Mouse (Mus musculus): ENCODE data around the gene Kdm5b. TPM values are rescaled to one million over a fixed set of nuclear protein-coding genes. Genes with fewer than 3 reads are reported as not detected.
"Not testable (repeated sequence)": the region's sequence is repeated elsewhere in the genome, so short reads cannot be mapped to it uniquely, and the experiment has no call there.

The Kdm5b gene
- 10 to 100 TPM in 21 of 26 experiments, 1 to 10 TPM in 5; 3.6 to 48.9 (median 18.9) TPM for total RNA-seq (2018; cell fraction: chromatin; rRNA removed)
- 10 to 100 TPM in 3 of 26 experiments, 1 to 10 TPM in 23; 2.2 to 11.1 (median 5.2) TPM for total RNA-seq (2018; cell fraction: cytosol; rRNA removed)
- 10 to 100 TPM in 14 of 26 experiments, 1 to 10 TPM in 12; 4.9 to 26.7 (median 11.0) TPM for total RNA-seq (2018; cell fraction: nucleus; rRNA removed)
- 2.8 to 4.8 TPM (median 4.1 TPM) in 3 replicates for polyA plus RNA-seq (2018)

DNA sequence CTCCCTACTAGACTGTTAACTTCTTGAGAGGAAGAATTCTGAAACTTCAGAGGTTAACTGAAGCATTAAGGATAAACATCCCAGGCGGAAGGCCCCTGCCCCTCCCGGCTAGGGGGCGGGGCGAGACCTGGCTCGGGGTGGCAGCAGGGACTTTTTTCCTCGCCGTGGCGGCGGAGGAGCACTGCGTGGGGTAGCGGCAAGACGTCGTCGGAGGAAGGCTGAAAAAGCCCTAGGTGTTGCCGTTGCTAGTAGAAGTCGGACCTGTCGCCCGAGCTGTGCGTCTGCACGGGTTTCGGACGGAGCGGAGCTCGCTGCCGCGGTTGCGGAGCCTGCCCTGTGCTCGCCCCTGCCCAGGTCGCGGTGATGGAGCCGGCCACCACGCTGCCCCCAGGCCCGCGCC is at the start of gene Kdm5b:
Gene Kdm5b (plus strand): TSS at position 196 of the 400 bp plus-strand sequence.
- Histone ChIP-seq H3K4me3 (ENCODE audit: inconsistent target) (peak within 1 kb of the TSS; percentile 15; the same call in 1 of the 2 replicates), H3K36me3 (ENCODE audit: inconsistent target) (no peaks in the 10 kb centered on the region), H3K27ac (no peak within 1 kb of the TSS), H3K79me2 (ENCODE audit: inconsistent target) (peaks cover 18% of the 10 kb centered on the region; the same call in 1 of the 2 replicates)
- 2% methylated on average over 30 of the region's 34 CpGs for WGBS (ENCODE audit: missing documents)

DNA sequence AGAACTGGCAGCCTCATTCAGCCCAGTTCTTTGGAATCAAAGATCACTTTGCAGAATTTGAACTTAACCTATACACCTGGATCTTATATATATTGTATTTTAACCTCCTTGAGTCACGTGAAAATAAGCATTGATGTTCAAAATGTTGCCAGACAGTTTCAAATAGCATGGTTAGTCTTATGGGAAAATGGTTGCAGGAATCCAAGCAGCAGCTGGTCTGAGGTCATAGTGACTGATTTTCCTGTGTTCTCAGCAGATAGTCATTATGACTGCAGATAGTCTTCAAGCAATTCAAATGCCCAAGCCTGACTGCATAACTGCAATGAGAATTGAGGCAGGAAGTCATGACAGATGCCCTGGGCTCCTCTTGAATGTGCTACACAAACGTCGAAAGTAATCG is 47.8 kb upstream of the Kdm5b start:
- Histone ChIP-seq H3K79me2 (ENCODE audit: inconsistent target) (no peaks in the 10 kb centered on the region), H3K4me3 (ENCODE audit: inconsistent target) (no peak overlapping the region), H3K36me3 (ENCODE audit: inconsistent target) (peaks cover 11% of the 10 kb centered on the region), H3K27ac (no peak overlapping the region)
- WGBS (ENCODE audit: missing documents) = 77% methylated on average over 4 of the region's 4 CpGs

DNA sequence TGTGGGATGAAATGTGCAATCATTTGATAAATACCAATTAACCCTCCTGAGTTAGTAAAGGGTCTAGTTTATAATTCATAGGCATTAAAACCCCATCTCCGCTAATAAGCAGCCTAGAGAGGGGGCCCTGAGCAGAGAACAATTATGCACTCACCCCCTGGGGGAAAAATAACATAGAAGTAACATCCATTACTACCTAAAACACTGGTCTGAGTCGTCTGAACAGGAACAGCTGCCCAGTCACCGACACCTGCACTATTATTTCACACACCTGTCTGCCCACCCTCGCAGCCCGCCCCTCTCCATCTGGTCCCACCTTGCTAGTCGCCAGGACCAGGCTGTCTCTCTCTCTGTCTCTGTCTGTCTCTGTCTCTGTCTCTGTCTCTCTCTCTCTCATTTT is 47.4 kb upstream of the Kdm5b start:
- H3K4me3 ChIP-seq (ENCODE audit: inconsistent target) = no peak overlapping the region
- 80% methylated on average over 6 of the region's 6 CpGs for WGBS (ENCODE audit: missing documents)
- H3K36me3 ChIP-seq (ENCODE audit: inconsistent target) = peaks cover 7% of the 10 kb centered on the region; the same call in 1 of the 2 replicates
- no peak overlapping the region for H3K27ac ChIP-seq
- no peaks in the 10 kb centered on the region for H3K79me2 ChIP-seq (ENCODE audit: inconsistent target)

DNA sequence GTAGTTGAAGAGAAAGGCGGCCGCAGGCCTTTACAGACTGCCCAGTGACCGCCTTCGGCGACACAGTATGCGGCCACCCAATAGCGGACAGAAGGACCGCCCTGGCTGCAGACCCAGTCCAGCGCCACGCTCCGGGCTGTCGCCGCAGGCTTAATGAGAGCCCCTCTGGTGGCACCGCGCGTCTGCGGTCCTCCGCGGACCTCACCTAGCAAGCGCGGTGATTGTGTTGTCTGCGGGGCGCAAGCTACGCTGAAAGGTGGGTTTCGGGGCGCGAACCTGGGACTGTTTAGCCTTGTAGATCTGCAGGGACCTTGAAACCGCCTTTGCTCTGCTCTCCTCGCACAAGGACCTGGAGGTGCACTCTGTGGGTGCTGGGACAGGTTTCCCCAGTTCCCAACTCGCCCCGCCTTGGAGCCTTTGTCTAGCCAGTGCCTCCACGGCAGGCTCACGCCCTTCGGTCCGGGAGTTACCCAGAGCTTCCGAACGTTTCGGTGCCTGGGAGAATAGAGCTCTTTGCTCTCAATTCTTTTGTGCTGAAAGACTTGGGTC is 46.6 kb upstream of the Kdm5b start:
- H3K27ac ChIP-seq = no peak overlapping the region
- no peaks in the 10 kb centered on the region for H3K79me2 ChIP-seq (ENCODE audit: inconsistent target)
- H3K36me3 ChIP-seq (ENCODE audit: inconsistent target) = no peaks in the 10 kb centered on the region
- H3K4me3 ChIP-seq (ENCODE audit: inconsistent target) = no peak overlapping the region
- WGBS (ENCODE audit: missing documents) = 6% methylated on average over 38 of the region's 38 CpGs

DNA sequence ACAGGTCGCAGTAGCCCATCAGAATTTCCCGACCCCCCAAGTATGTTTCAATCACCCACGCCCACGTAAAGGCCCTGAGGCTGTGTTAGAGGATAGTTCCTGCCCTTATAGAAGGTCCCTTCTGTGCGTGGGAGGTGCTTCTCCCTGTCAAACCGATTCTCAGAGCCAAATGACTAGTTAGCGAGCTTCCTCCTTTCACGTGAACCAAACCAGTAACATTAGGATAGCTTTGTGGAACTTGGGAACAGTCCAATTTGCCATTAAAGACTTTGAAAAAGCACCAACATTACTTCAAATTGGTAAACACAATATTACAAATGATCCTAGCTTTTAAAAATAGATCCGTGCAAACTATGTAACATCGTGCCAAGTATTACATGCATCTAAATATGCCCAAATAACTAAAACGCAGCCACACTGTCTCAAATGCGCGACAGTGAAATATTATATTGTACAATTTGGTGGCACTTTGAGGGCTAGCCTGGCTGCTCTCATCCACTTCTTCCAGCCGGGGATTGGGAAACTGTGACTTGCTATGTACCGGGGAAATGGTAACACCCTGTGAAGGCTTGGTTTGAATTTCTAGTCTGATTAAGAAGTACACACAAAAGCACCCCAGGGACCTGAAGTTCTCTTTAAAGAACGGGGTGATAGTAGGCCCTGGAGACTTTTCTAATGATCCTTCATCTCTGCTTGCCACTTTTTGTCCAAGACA is 45.9 kb upstream of the Kdm5b start:
- Histone ChIP-seq H3K4me3 (ENCODE audit: inconsistent target) (no peak overlapping the region), H3K79me2 (ENCODE audit: inconsistent target) (no peaks in the 10 kb centered on the region), H3K36me3 (ENCODE audit: inconsistent target) (no peaks in the 10 kb centered on the region), H3K27ac (no peak overlapping the region)
- 53% methylated on average over 16 of the region's 16 CpGs for WGBS (ENCODE audit: missing documents)

DNA sequence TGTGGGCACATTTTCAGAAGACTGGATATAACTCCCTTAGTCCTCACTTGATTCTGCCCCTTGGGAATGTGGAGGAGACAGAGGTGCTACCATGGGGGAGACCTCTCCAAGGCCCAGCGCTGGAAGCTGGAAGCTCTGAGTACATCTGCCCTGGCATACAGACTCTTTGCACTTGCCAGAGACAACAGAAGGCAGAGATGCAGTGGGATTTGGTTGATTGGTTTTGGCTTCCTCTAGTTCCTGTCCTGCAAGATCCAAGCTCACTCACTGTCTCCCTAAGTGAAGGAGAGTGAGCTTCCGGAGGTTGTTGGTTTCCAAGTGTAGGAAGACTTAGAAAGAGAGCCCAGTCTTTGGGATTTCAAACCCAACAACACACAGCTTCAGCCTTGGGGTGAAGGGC is 44.1 kb upstream of the Kdm5b start:
- Histone ChIP-seq H3K36me3 (ENCODE audit: inconsistent target) (no peaks in the 10 kb centered on the region), H3K27ac (no peak overlapping the region), H3K4me3 (ENCODE audit: inconsistent target) (no peak overlapping the region), H3K79me2 (ENCODE audit: inconsistent target) (no peaks in the 10 kb centered on the region)
- WGBS (ENCODE audit: missing documents) = 92% methylated on average over 2 of the region's 2 CpGs

DNA sequence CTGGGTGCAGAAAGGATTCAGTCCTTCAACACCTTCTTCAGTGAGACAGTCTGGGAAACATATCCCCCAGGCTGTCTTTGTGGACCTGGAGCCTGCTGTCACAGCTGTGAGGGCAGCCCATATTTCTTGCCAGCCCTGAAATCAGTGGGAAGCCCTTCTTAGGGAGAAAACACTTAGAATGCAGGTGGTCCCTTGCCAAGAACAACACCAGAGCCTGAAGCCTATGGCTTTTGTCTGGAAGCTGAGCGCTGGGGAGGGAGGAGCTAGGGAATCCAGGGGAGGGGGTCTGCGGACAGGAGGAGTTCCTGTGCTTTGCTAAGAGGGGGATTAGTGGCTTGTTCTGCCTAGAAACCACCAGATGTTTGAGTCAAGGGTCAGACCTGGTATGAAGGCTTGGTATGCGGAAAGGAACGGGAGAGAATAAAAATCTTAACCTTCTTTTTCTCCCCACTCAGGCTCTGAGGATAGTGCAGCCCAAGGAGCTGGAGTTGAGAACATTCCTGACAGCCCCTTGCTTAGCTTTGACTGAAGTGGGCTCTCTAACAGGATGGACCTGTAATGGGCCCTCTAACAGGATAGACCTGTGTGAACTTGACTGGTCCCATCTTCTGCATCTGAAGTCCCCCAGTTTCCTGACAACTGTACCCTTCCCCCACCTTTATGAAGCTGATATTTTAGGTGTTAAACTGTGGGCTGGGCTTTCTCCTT is 43.3 kb upstream of the Kdm5b start:
- 83% methylated on average over 4 of the region's 4 CpGs for WGBS (ENCODE audit: missing documents)
- no peak overlapping the region for H3K27ac ChIP-seq
- no peaks in the 10 kb centered on the region for H3K36me3 ChIP-seq (ENCODE audit: inconsistent target)
- no peak overlapping the region for H3K4me3 ChIP-seq (ENCODE audit: inconsistent target)
- no peaks in the 10 kb centered on the region for H3K79me2 ChIP-seq (ENCODE audit: inconsistent target)

DNA sequence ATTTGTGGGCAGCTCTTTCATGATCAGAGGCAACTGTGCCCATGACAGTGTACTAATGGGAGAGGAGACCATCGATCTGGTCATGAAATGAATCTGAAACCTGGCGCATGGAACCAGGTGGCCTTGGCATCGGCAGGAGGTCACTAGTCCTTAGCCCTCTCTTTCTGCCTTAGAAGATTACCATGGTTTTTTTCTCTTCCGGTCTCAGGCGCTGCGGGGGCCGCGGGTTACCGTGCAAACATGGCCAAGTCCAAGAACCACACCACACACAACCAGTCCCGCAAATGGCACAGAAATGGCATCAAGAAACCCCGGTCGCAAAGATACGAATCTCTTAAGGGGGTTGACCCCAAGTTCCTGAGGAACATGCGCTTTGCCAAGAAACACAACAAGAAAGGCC is 42.1 kb upstream of the Kdm5b start:
- H3K4me3 ChIP-seq (ENCODE audit: inconsistent target); H3K36me3 ChIP-seq (ENCODE audit: inconsistent target); H3K79me2 ChIP-seq (ENCODE audit: inconsistent target); H3K27ac ChIP-seq: not testable (repeated sequence)
- WGBS (ENCODE audit: missing documents) = 90% methylated on average over 3 of the region's 14 CpGs

DNA sequence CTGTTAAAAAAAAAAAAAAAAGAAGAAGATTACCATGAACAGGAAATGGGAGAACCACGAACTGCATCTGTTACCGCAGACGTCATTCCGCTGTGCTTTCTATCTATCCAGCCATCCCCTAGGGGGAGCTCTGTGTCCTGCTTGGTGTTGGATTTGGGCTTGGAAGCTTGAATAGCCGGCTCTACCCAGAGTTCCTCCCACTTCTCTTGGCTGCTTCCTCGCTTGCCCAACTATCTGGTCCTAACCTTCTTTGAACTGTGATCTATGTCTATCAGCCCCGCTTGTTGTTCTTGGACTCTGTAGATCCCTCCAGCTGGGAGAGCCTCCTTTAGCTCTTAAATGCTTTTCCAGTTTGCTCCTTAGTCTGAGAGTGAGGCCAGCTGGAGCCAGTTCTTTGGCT is 41.3 kb upstream of the Kdm5b start:
- H3K4me3 ChIP-seq (ENCODE audit: inconsistent target) = no peak overlapping the region
- no peak overlapping the region for H3K27ac ChIP-seq
- no peaks in the 10 kb centered on the region for H3K36me3 ChIP-seq (ENCODE audit: inconsistent target)
- H3K79me2 ChIP-seq (ENCODE audit: inconsistent target) = no peaks in the 10 kb centered on the region
- WGBS (ENCODE audit: missing documents) = 7% methylated on average over 7 of the region's 7 CpGs

DNA sequence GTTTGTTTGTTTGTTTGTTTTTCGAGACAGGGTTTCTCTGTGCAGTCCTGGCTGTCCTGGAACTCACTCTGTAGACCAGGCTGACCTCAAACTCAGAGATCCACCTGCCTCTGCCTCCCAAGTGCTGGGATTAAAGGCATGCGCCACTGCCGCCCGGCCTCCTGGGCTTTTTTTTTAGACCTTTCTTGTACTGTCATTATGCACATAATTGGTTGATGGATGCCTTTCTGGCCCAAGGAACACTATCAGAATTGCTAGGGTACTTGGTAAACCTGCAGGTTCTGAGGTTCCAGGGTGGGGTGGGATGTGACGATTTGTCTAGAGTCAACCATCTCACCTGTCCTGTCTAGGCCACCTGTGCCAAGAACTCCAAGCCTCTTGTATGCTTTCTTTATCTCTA is 40.8 kb upstream of the Kdm5b start:
- 98% methylated on average over 5 of the region's 5 CpGs for WGBS (ENCODE audit: missing documents)

DNA sequence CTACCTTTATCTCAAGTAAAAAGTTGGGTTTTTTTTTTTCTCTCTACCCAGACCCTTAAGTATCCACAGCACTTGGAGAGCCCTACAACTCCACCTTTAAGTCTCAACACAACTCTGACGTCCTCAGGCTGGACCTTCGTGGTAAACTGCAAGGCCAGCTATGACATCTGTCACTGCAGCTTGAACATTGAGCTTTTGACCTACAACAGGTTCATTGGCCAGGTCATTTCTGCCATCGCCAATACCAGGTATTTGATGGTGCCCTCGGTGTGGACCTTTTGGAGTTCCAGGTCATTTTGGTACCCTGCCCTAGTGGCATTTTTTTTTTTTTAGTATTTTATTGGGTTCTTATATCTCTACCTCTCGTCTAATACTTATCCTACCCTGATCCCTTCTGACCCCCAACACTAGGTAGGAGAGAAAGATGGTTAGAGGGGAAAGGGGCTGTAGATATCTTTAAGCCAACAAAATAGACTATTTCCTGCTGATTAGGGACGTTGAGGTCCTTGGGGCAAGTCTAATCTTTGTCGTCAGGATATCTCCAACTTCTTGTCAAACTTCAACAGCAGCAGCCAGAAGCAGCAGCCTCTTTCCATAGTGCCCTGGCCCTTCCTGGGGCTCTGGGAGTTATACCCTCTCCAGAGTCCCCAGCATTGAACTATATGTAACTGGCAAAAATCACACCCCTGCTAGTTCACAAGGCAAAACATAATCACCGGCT is 39.8 kb upstream of the Kdm5b start:
- Histone ChIP-seq H3K36me3 (ENCODE audit: inconsistent target) (no peaks in the 10 kb centered on the region), H3K4me3 (ENCODE audit: inconsistent target) (no peak overlapping the region), H3K27ac (no peak overlapping the region), H3K79me2 (ENCODE audit: inconsistent target) (no peaks in the 10 kb centered on the region)
- WGBS (ENCODE audit: missing documents) = 86% methylated on average over 8 of the region's 8 CpGs

More for the DNA sequence above, 40.8 kb upstream of the Kdm5b start:
- H3K79me2 ChIP-seq (ENCODE audit: inconsistent target); H3K27ac ChIP-seq; H3K4me3 ChIP-seq (ENCODE audit: inconsistent target); H3K36me3 ChIP-seq (ENCODE audit: inconsistent target): not testable (repeated sequence)

DNA sequence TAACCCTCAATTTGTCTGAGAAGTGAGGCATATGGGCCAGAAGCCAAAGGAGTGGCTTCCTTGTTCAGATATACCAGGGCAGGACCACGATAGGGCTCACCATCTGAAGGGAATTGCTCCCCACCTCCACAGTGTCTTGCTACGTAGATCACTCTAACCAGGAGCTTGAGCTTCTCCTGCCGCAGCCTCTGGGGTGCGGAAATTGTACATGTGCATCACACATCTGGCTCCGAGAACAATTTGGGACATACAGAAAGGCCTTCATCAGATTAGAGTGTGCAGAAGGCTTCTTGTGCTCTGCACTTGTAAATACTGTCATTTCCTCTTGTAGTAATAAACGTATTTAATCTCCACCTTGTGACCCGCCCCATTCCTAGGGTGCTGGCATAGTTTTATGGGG is 38.8 kb upstream of the Kdm5b start:
- H3K27ac ChIP-seq = no peak overlapping the region
- H3K4me3 ChIP-seq (ENCODE audit: inconsistent target) = no peak overlapping the region
- WGBS (ENCODE audit: missing documents) = 92% methylated on average over 7 of the region's 7 CpGs
- H3K79me2 ChIP-seq (ENCODE audit: inconsistent target) = no peaks in the 10 kb centered on the region
- no peaks in the 10 kb centered on the region for H3K36me3 ChIP-seq (ENCODE audit: inconsistent target)

DNA sequence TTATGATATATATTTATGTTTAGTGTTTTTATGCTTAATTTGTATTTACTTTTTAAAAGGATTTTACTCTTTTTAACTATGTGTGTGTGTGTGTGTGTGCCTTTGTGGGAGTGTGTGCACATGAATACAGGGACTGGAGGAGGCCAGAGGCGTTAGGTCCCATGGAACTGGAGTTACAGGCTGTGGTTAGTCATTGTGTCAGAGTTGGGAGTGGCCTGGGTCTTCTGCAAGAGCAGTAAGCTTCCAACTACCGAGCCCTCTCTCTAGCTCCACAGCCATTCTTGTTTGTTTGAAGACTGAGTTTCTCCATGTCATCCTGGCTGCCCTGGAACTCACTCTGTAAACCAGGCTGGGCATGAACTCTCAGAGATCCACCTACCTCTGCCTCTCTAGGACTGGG is 37.6 kb upstream of the Kdm5b start:
- no peak overlapping the region for H3K4me3 ChIP-seq (ENCODE audit: inconsistent target)
- H3K27ac ChIP-seq = no peak overlapping the region
- 41% methylated on average over 2 of the region's 2 CpGs for WGBS (ENCODE audit: missing documents)
- H3K36me3 ChIP-seq (ENCODE audit: inconsistent target) = no peaks in the 10 kb centered on the region
- H3K79me2 ChIP-seq (ENCODE audit: inconsistent target) = no peaks in the 10 kb centered on the region

DNA sequence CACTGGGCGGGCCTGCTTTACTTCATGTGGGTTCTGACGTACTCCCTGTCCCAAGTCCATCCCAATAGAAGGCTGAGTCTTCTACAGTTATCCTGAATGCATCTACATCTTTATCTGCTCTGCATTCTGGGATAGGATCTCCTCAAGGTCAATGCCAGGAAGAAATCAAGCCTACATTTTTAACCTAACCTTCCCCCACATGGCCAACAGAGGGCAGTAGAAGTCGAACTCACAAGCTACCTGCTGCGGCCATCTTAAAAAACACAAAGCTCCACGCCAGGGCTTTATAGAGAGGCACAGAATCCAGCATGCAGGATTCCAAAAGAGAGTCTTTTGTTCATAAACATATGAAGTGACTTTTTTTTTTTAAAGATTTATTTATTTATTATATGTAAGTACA is 35.5 kb upstream of the Kdm5b start:
- no peak overlapping the region for H3K27ac ChIP-seq
- H3K36me3 ChIP-seq (ENCODE audit: inconsistent target) = no peaks in the 10 kb centered on the region
- no peaks in the 10 kb centered on the region for H3K79me2 ChIP-seq (ENCODE audit: inconsistent target)
- 58% methylated on average over 5 of the region's 5 CpGs for WGBS (ENCODE audit: missing documents)
- no peak overlapping the region for H3K4me3 ChIP-seq (ENCODE audit: inconsistent target)

Data from macrophage (primary cell).